Mouse (Mus musculus): ENCODE measurements around the gene Tha1. TPM values are rescaled to one million over a fixed set of nuclear protein-coding genes. Genes with fewer than 3 reads are reported as not detected.

Gene Tha1
- polyA plus RNA-seq, 1 experiment from 2014 or later: 6.8 TPM

- Histone ChIP-seq H3K4me2 (ENCODE audit: low read depth, low read length) (no peak overlapping the region), H3K4me3 (replicated peaks; ENCODE audit: low read length) (no peak overlapping the region), H3K9me3 (replicated peaks; ENCODE audit: control insufficient read depth, low read length) (no peaks in the 10 kb centered on the region), H3K27ac (ENCODE audit: low read length) (no peak overlapping the region), H3K27me3 (ENCODE audit: control insufficient read depth, insufficient read depth, low read length) (no peaks in the 10 kb centered on the region), H3K9ac (ENCODE audit: low read length) (no peak overlapping the region), H3K4me1 (ENCODE audit: control insufficient read depth, insufficient read depth, low read length) (peaks cover 26% of the 10 kb centered on the region), H3K36me3 (ENCODE audit: control insufficient read depth, insufficient read depth, low read length) (no peaks in the 10 kb centered on the region)
- ATAC-seq (ENCODE audit: insufficient read depth, low FRiP score): no peak
- 37% methylated on average over 6 of the region's 6 CpGs for WGBS
Observed at GRCm38 (mm10) chr11:117875681-117876080, 2.4 kb upstream of the Tha1 start.

GRCm38 (mm10) chr11:117874419-117874818, 1.1 kb upstream of the Tha1 start:
- ATAC-seq (ENCODE audit: insufficient read depth, low FRiP score): no peak
- Histone ChIP-seq H3K36me3 (ENCODE audit: control insufficient read depth, insufficient read depth, low read length) (no peaks in the 10 kb centered on the region), H3K4me1 (ENCODE audit: control insufficient read depth, insufficient read depth, low read length) (peaks cover 30% of the 10 kb centered on the region), H3K4me2 (ENCODE audit: low read depth, low read length) (no peak overlapping the region), H3K9ac (ENCODE audit: low read length) (no peak overlapping the region), H3K4me3 (replicated peaks; ENCODE audit: low read length) (no peak overlapping the region), H3K27me3 (ENCODE audit: control insufficient read depth, insufficient read depth, low read length) (no peaks in the 10 kb centered on the region), H3K9me3 (replicated peaks; ENCODE audit: control insufficient read depth, low read length) (no peaks in the 10 kb centered on the region), H3K27ac (ENCODE audit: low read length) (no peak overlapping the region)
- 61% methylated on average over 4 of the region's 4 CpGs for whole genome bisulfite sequencing

- Histone ChIP-seq H3K9ac (ENCODE audit: low read length) (no peak overlapping the region; the same call in 1 of the 2 replicates), H3K27me3 (ENCODE audit: control insufficient read depth, insufficient read depth, low read length) (no peaks in the 10 kb centered on the region), H3K36me3 (ENCODE audit: control insufficient read depth, insufficient read depth, low read length) (no peaks in the 10 kb centered on the region), H3K4me2 (ENCODE audit: low read depth, low read length) (peak overlapping the region; percentile 91; the same call in 1 of the 2 replicates), H3K27ac (ENCODE audit: low read length) (no peak overlapping the region), H3K4me3 (replicated peaks; ENCODE audit: low read length) (no peak overlapping the region), H3K4me1 (ENCODE audit: control insufficient read depth, insufficient read depth, low read length) (peaks cover 18% of the 10 kb centered on the region), H3K9me3 (replicated peaks; ENCODE audit: control insufficient read depth, low read length) (no peaks in the 10 kb centered on the region)
- ATAC-seq (ENCODE audit: insufficient read depth, low FRiP score): no peak
- 54% methylated on average over 12 of the region's 12 CpGs for WGBS
Observed at GRCm38 (mm10) chr11:117871911-117872584, 1.2 kb downstream of the Tha1 start.

- Histone ChIP-seq H3K36me3 (ENCODE audit: control insufficient read depth, insufficient read depth, low read length) (no peaks in the 10 kb centered on the region), H3K27me3 (ENCODE audit: control insufficient read depth, insufficient read depth, low read length) (no peaks in the 10 kb centered on the region), H3K4me3 (replicated peaks; ENCODE audit: low read length) (no peak overlapping the region), H3K9ac (ENCODE audit: low read length) (no peak overlapping the region), H3K27ac (ENCODE audit: low read length) (no peak overlapping the region), H3K4me1 (ENCODE audit: control insufficient read depth, insufficient read depth, low read length) (peaks cover 18% of the 10 kb centered on the region), H3K4me2 (ENCODE audit: low read depth, low read length) (no peak overlapping the region), H3K9me3 (replicated peaks; ENCODE audit: control insufficient read depth, low read length) (no peaks in the 10 kb centered on the region)
- ATAC-seq (ENCODE audit: insufficient read depth, low FRiP score): no peak
- 70% methylated on average over 5 of the region's 5 CpGs for WGBS
Observed at GRCm38 (mm10) chr11:117871376-117871775, 1.9 kb downstream of the Tha1 start.

GRCm38 (mm10) chr11:117870688-117871365, 2.5 kb downstream of the Tha1 start:
- no peak overlapping the region for H3K4me3 ChIP-seq (replicated peaks; ENCODE audit: low read length)
- WGBS: 36% methylated on average over 12 of the region's 12 CpGs
- H3K27me3 ChIP-seq (ENCODE audit: control insufficient read depth, insufficient read depth, low read length): no peaks in the 10 kb centered on the region
- H3K9me3 ChIP-seq (replicated peaks; ENCODE audit: control insufficient read depth, low read length): no peaks in the 10 kb centered on the region
- H3K9ac ChIP-seq (ENCODE audit: low read length): peak overlapping the region; percentile 52
- no peak overlapping the region for H3K27ac ChIP-seq (ENCODE audit: low read length)
- no peak overlapping the region for H3K4me2 ChIP-seq (ENCODE audit: low read depth, low read length)
- no peaks in the 10 kb centered on the region for H3K36me3 ChIP-seq (ENCODE audit: control insufficient read depth, insufficient read depth, low read length)
- peaks cover 23% of the 10 kb centered on the region for H3K4me1 ChIP-seq (ENCODE audit: control insufficient read depth, insufficient read depth, low read length)
- peak; percentile 26; the same call in 1 of the 2 replicates for ATAC-seq (ENCODE audit: insufficient read depth, low FRiP score)

- H3K4me2 ChIP-seq (ENCODE audit: low read depth, low read length): no peak overlapping the region
- H3K36me3 ChIP-seq (ENCODE audit: control insufficient read depth, insufficient read depth, low read length): no peaks in the 10 kb centered on the region
- H3K9ac ChIP-seq (ENCODE audit: low read length): no peak overlapping the region; the same call in 1 of the 2 replicates
- no peak for ATAC-seq (ENCODE audit: insufficient read depth, low FRiP score)
- peaks cover 18% of the 10 kb centered on the region for H3K4me1 ChIP-seq (ENCODE audit: control insufficient read depth, insufficient read depth, low read length)
- no peaks in the 10 kb centered on the region for H3K9me3 ChIP-seq (replicated peaks; ENCODE audit: control insufficient read depth, low read length)
- peaks cover 5% of the 10 kb centered on the region for H3K27me3 ChIP-seq (ENCODE audit: control insufficient read depth, insufficient read depth, low read length)
- H3K27ac ChIP-seq (ENCODE audit: low read length): no peak overlapping the region
- 49% methylated on average over 6 of the region's 6 CpGs for WGBS
- H3K4me3 ChIP-seq (replicated peaks; ENCODE audit: low read length): no peak overlapping the region
Observed at GRCm38 (mm10) chr11:117865988-117866387, 7.3 kb downstream of the Tha1 start.

GRCm38 (mm10) chr11:117864805-117865204, 8.5 kb downstream of the Tha1 start:
- Histone ChIP-seq H3K9me3 (replicated peaks; ENCODE audit: control insufficient read depth, low read length) (no peaks in the 10 kb centered on the region), H3K4me1 (ENCODE audit: control insufficient read depth, insufficient read depth, low read length) (peaks cover 12% of the 10 kb centered on the region), H3K27ac (ENCODE audit: low read length) (no peak overlapping the region; the same call in 1 of the 2 replicates), H3K36me3 (ENCODE audit: control insufficient read depth, insufficient read depth, low read length) (no peaks in the 10 kb centered on the region), H3K4me2 (ENCODE audit: low read depth, low read length) (no peak overlapping the region), H3K4me3 (replicated peaks; ENCODE audit: low read length) (no peak overlapping the region), H3K9ac (ENCODE audit: low read length) (no peak overlapping the region; the same call in 1 of the 2 replicates), H3K27me3 (ENCODE audit: control insufficient read depth, insufficient read depth, low read length) (peaks cover 17% of the 10 kb centered on the region)
- no peak for ATAC-seq (ENCODE audit: insufficient read depth, low FRiP score)
- WGBS: 60% methylated on average over 2 of the region's 2 CpGs

GRCm38 (mm10) chr11:117863174-117863856, 10.0 kb downstream of the Tha1 start:
- H3K9me3 ChIP-seq (replicated peaks; ENCODE audit: control insufficient read depth, low read length): no peaks in the 10 kb centered on the region
- H3K4me2 ChIP-seq (ENCODE audit: low read depth, low read length): no peak overlapping the region
- peaks cover 18% of the 10 kb centered on the region for H3K27me3 ChIP-seq (ENCODE audit: control insufficient read depth, insufficient read depth, low read length)
- no peak overlapping the region for H3K9ac ChIP-seq (ENCODE audit: low read length)
- H3K4me1 ChIP-seq (ENCODE audit: control insufficient read depth, insufficient read depth, low read length): peaks cover 12% of the 10 kb centered on the region
- ATAC-seq (ENCODE audit: insufficient read depth, low FRiP score): no peak
- H3K36me3 ChIP-seq (ENCODE audit: control insufficient read depth, insufficient read depth, low read length): no peaks in the 10 kb centered on the region
- no peak overlapping the region for H3K4me3 ChIP-seq (replicated peaks; ENCODE audit: low read length)
- 0 out of 2 replicates have a peak overlapping the region, but pooled peaks have one; percentile 6 for H3K27ac ChIP-seq (ENCODE audit: low read length)
- WGBS: 34% methylated on average over 11 of the region's 11 CpGs

GRCm38 (mm10) chr11:117860601-117861000, 12.7 kb downstream of the Tha1 start, which contains the start of gene Tmem235:
Gene Tmem235, plus strand, starts transcription at chr11:117860752.
- no peak within 1 kb of the TSS for H3K4me2 ChIP-seq (ENCODE audit: low read depth, low read length)
- 6% methylated on average over 23 of the region's 23 CpGs for WGBS
- H3K36me3 ChIP-seq (ENCODE audit: control insufficient read depth, insufficient read depth, low read length): peaks cover 15% of the 10 kb centered on the region
- no peak within 1 kb of the TSS for H3K4me3 ChIP-seq (replicated peaks; ENCODE audit: low read length)
- peaks cover 18% of the 10 kb centered on the region for H3K27me3 ChIP-seq (ENCODE audit: control insufficient read depth, insufficient read depth, low read length)
- no peak within 1 kb of the TSS for H3K27ac ChIP-seq (ENCODE audit: low read length)
- no peak for ATAC-seq (ENCODE audit: insufficient read depth, low FRiP score)
- peaks cover 7% of the 10 kb centered on the region; the same call in 1 of the 2 replicates for H3K4me1 ChIP-seq (ENCODE audit: control insufficient read depth, insufficient read depth, low read length)
- no peaks in the 10 kb centered on the region for H3K9me3 ChIP-seq (replicated peaks; ENCODE audit: control insufficient read depth, low read length)
- 0 out of 2 replicates have a peak within 1 kb of the TSS, but pooled peaks have one; percentile 14 for H3K9ac ChIP-seq (ENCODE audit: low read length)
